Mouse (Mus musculus) G1E (cell line): ENCODE results near the gene Fgfr2.

ENCODE experiments used
- CTCF ChIP-seq: IDR thresholded peaks from 2 replicates; pipeline ENCODE4 v1.5.1; 2012; ENCODE audit warnings: low read depth, low read length, inconsistent platforms, mixed read lengths
- GATA1 ChIP-seq: IDR thresholded peaks from 2 replicates; pipeline ENCODE4 v1.6.1; 2012; ENCODE audit warnings: borderline replicate concordance, low read length, inconsistent platforms, mixed read lengths
- POLR2AphosphoS5 ChIP-seq: IDR thresholded peaks from 2 replicates; pipeline ENCODE4 v1.6.1; 2012; ENCODE audit warnings: low read depth, low read length, inconsistent platforms; ENCODE audit not compliant: insufficient replicate concordance
- TAL1 ChIP-seq: conservative IDR thresholded peaks from 2 replicates; pipeline ENCODE4 v1.6.1; 2012; ENCODE audit warnings: low read depth, low read length, inconsistent platforms, mixed read lengths

- no peak for TF ChIP-seq CTCF
- TF ChIP-seq GATA1 = no peak
- no peak for TF ChIP-seq POLR2AphosphoS5
- no peak for TF ChIP-seq TAL1
Measured at GRCm38 (mm10) chr7:130762071-130762897, 2360.9 kb downstream of the Fgfr2 start.
